Mouse (Mus musculus): Measurements from ENCODE around the gene Usp34. TPM values are rescaled to one million over a fixed set of nuclear protein-coding genes. Genes with fewer than 3 reads are reported as not detected.

Usp34 gene
- polyA plus RNA-seq, 1 experiment from 2014 or later, result 30.7 TPM

- Histone ChIP-seq H3K4me3 (no peak overlapping the region), H3K27ac (no peak overlapping the region), H3K27me3 (no peaks in the 10 kb centered on the region), H3K4me2 (replicated peaks) (no peak overlapping the region), H3K9me3 (no peaks in the 10 kb centered on the region), H3K4me1 (no peaks in the 10 kb centered on the region), H3K36me3 (peaks cover 41% of the 10 kb centered on the region), H3K9ac (no peak overlapping the region)
- WGBS, result 78% methylated on average over 3 of the region's 3 CpGs
- no peak for ATAC-seq (ENCODE audit: low FRiP score, low read depth)
Observed at GRCm38 (mm10) chr11:23364348-23364747, 57.7 kb downstream of the Usp34 start.

GRCm38 (mm10) chr11:23372032-23372431 lies 65.3 kb downstream of the Usp34 start:
- 84% methylated on average over 4 of the region's 4 CpGs for WGBS
- Histone ChIP-seq H3K27me3 (no peaks in the 10 kb centered on the region), H3K9ac (no peak overlapping the region), H3K4me1 (no peaks in the 10 kb centered on the region), H3K9me3 (no peaks in the 10 kb centered on the region), H3K4me3 (no peak overlapping the region), H3K27ac (no peak overlapping the region), H3K36me3 (peaks cover 41% of the 10 kb centered on the region), H3K4me2 (replicated peaks) (no peak overlapping the region)
- no peak for ATAC-seq (ENCODE audit: low FRiP score, low read depth)

- no peak for ATAC-seq (ENCODE audit: low FRiP score, low read depth)
- H3K36me3 ChIP-seq, result peaks cover 45% of the 10 kb centered on the region
- H3K4me3 ChIP-seq, result no peak overlapping the region
- H3K4me2 ChIP-seq (replicated peaks), result no peak overlapping the region
- no peak overlapping the region for H3K27ac ChIP-seq
- no peaks in the 10 kb centered on the region for H3K4me1 ChIP-seq
- no peak overlapping the region for H3K9ac ChIP-seq
- no peaks in the 10 kb centered on the region for H3K9me3 ChIP-seq
- no peaks in the 10 kb centered on the region for H3K27me3 ChIP-seq
Observed at GRCm38 (mm10) chr11:23372490-23372889, 65.8 kb downstream of the Usp34 start.

GRCm38 (mm10) chr11:23380055-23380454 lies 73.4 kb downstream of the Usp34 start:
- WGBS, result 88% methylated on average over 2 of the region's 2 CpGs
- no peaks in the 10 kb centered on the region for H3K4me1 ChIP-seq
- H3K9me3 ChIP-seq, result no peaks in the 10 kb centered on the region
- ATAC-seq (ENCODE audit: low FRiP score, low read depth), result no peak
- H3K36me3 ChIP-seq, result peaks cover 43% of the 10 kb centered on the region
- no peak overlapping the region for H3K4me2 ChIP-seq (replicated peaks)
- H3K27ac ChIP-seq, result no peak overlapping the region
- no peak overlapping the region for H3K9ac ChIP-seq
- H3K27me3 ChIP-seq, result no peaks in the 10 kb centered on the region
- H3K4me3 ChIP-seq, result no peak overlapping the region

- no peak for ATAC-seq (ENCODE audit: low FRiP score, low read depth)
- Histone ChIP-seq H3K36me3 (peaks cover 40% of the 10 kb centered on the region), H3K27ac (no peak overlapping the region), H3K9me3 (no peaks in the 10 kb centered on the region), H3K9ac (no peak overlapping the region), H3K27me3 (no peaks in the 10 kb centered on the region), H3K4me2 (replicated peaks) (no peak overlapping the region), H3K4me3 (no peak overlapping the region), H3K4me1 (no peaks in the 10 kb centered on the region)
- 87% methylated on average over 3 of the region's 3 CpGs for WGBS
Observed at GRCm38 (mm10) chr11:23380595-23380994, 73.9 kb downstream of the Usp34 start.

GRCm38 (mm10) chr11:23382787-23383186 lies 76.1 kb downstream of the Usp34 start:
- H3K27me3 ChIP-seq, result no peaks in the 10 kb centered on the region
- no peak for ATAC-seq (ENCODE audit: low FRiP score, low read depth)

GRCm38 (mm10) chr11:23389649-23390048 lies 83.0 kb downstream of the Usp34 start:
- no peak overlapping the region for H3K4me2 ChIP-seq (replicated peaks)
- H3K36me3 ChIP-seq, result peaks cover 41% of the 10 kb centered on the region
- H3K27ac ChIP-seq, result no peak overlapping the region
- WGBS, result 90% methylated on average over 1 of the region's 1 CpGs
- H3K27me3 ChIP-seq, result no peaks in the 10 kb centered on the region
- H3K9me3 ChIP-seq, result no peaks in the 10 kb centered on the region
- H3K4me3 ChIP-seq, result no peak overlapping the region
- H3K4me1 ChIP-seq, result no peaks in the 10 kb centered on the region
- H3K9ac ChIP-seq, result no peak overlapping the region
- ATAC-seq (ENCODE audit: low FRiP score, low read depth), result no peak

More at GRCm38 (mm10) chr11:23382787-23383186, 76.1 kb downstream of the Usp34 start:
- 90% methylated on average over 1 of the region's 1 CpGs for WGBS
- no peak overlapping the region for H3K9ac ChIP-seq
- no peak overlapping the region for H3K4me2 ChIP-seq (replicated peaks)
- H3K4me3 ChIP-seq, result no peak overlapping the region
- no peaks in the 10 kb centered on the region for H3K4me1 ChIP-seq
- H3K36me3 ChIP-seq, result peaks cover 27% of the 10 kb centered on the region
- no peaks in the 10 kb centered on the region for H3K9me3 ChIP-seq
- no peak overlapping the region for H3K27ac ChIP-seq

- no peak for ATAC-seq (ENCODE audit: low FRiP score, low read depth)
- Histone ChIP-seq H3K9me3 (no peaks in the 10 kb centered on the region), H3K4me3 (no peak overlapping the region), H3K36me3 (peaks cover 68% of the 10 kb centered on the region), H3K27ac (no peak overlapping the region), H3K9ac (no peak overlapping the region), H3K27me3 (no peaks in the 10 kb centered on the region), H3K4me1 (no peaks in the 10 kb centered on the region), H3K4me2 (replicated peaks) (no peak overlapping the region)
Observed at GRCm38 (mm10) chr11:23392567-23392966, 85.9 kb downstream of the Usp34 start.

GRCm38 (mm10) chr11:23396608-23397007 lies 89.9 kb downstream of the Usp34 start:
- Histone ChIP-seq H3K27ac (no peak overlapping the region), H3K9ac (no peak overlapping the region), H3K4me1 (no peaks in the 10 kb centered on the region), H3K36me3 (peaks cover 70% of the 10 kb centered on the region), H3K4me2 (replicated peaks) (no peak overlapping the region), H3K9me3 (no peaks in the 10 kb centered on the region), H3K4me3 (no peak overlapping the region), H3K27me3 (no peaks in the 10 kb centered on the region)
- ATAC-seq (ENCODE audit: low FRiP score, low read depth), result no peak
- WGBS, result 92% methylated on average over 4 of the region's 4 CpGs

- H3K9ac ChIP-seq, result no peak overlapping the region
- H3K27me3 ChIP-seq, result no peaks in the 10 kb centered on the region
- whole genome bisulfite sequencing, result 86% methylated on average over 12 of the region's 12 CpGs
- H3K27ac ChIP-seq, result no peak overlapping the region
- H3K4me2 ChIP-seq (replicated peaks), result no peak overlapping the region
- peaks cover 62% of the 10 kb centered on the region for H3K36me3 ChIP-seq
- H3K9me3 ChIP-seq, result no peaks in the 10 kb centered on the region
- no peak for ATAC-seq (ENCODE audit: low FRiP score, low read depth)
- H3K4me3 ChIP-seq, result no peak overlapping the region
- H3K4me1 ChIP-seq, result no peaks in the 10 kb centered on the region
Observed at GRCm38 (mm10) chr11:23400978-23401776, 94.5 kb downstream of the Usp34 start.

GRCm38 (mm10) chr11:23428301-23428700 lies 121.6 kb downstream of the Usp34 start:
- 94% methylated on average over 6 of the region's 6 CpGs for WGBS
- peaks cover 61% of the 10 kb centered on the region for H3K36me3 ChIP-seq
- no peak for ATAC-seq (ENCODE audit: low FRiP score, low read depth)

GRCm38 (mm10) chr11:23430013-23430412 lies 123.3 kb downstream of the Usp34 start:
- ATAC-seq (ENCODE audit: low FRiP score, low read depth), result no peak
- H3K4me2 ChIP-seq (replicated peaks), result no peak overlapping the region
- no peaks in the 10 kb centered on the region for H3K9me3 ChIP-seq
- no peak overlapping the region for H3K27ac ChIP-seq
- H3K27me3 ChIP-seq, result no peaks in the 10 kb centered on the region
- WGBS, result 95% methylated on average over 2 of the region's 2 CpGs
- H3K4me1 ChIP-seq, result no peaks in the 10 kb centered on the region
- no peak overlapping the region for H3K9ac ChIP-seq
- H3K36me3 ChIP-seq, result peaks cover 69% of the 10 kb centered on the region
- H3K4me3 ChIP-seq, result no peak overlapping the region

More at GRCm38 (mm10) chr11:23428301-23428700, 121.6 kb downstream of the Usp34 start:
- Histone ChIP-seq H3K9ac (no peak overlapping the region), H3K4me2 (replicated peaks) (no peak overlapping the region), H3K27me3 (no peaks in the 10 kb centered on the region), H3K27ac (no peak overlapping the region), H3K4me1 (no peaks in the 10 kb centered on the region), H3K9me3 (no peaks in the 10 kb centered on the region), H3K4me3 (no peak overlapping the region)

- Histone ChIP-seq H3K27ac (no peak overlapping the region), H3K36me3 (peaks cover 71% of the 10 kb centered on the region), H3K4me2 (replicated peaks) (no peak overlapping the region), H3K9ac (no peak overlapping the region), H3K9me3 (no peaks in the 10 kb centered on the region), H3K4me1 (no peaks in the 10 kb centered on the region), H3K4me3 (no peak overlapping the region), H3K27me3 (no peaks in the 10 kb centered on the region)
- WGBS, result 86% methylated on average over 2 of the region's 2 CpGs
- no peak for ATAC-seq (ENCODE audit: low FRiP score, low read depth)
Observed at GRCm38 (mm10) chr11:23436076-23436475, 129.4 kb downstream of the Usp34 start.

Measured in limb, embryonic 13.5 days (tissue).